Mouse (Mus musculus) limb, embryonic 13.5 days (tissue): ENCODE measurements at regions not wholly inside any gene's neighbourhood (a gene's known extent, or its start where the extent isn't known, plus 50 kb on each side); places are given as distances from the start of the nearest gene placed in this dataset.

Experiments
- ATAC-seq: fragments of 200-750 bp; cut with Nextera tagmentation; 2 replicates; pipeline ENCODE4 v1.8.0; 2017; ENCODE audit warnings: low read depth, moderate number of reproducible peaks, moderate TSS enrichment; ENCODE audit not compliant: low FRiP score
- H3K27ac ChIP-seq: fragments of 300-500 bp; sonication (generic); 2 replicates; pipeline ENCODE4 v1.5.1; 2015; ENCODE audit warnings: inconsistent platforms, mild to moderate bottlenecking, moderate library complexity
- H3K27me3 ChIP-seq: fragments of 300-500 bp; sonication (generic); 2 replicates; pipeline ENCODE4 v1.6.1; 2015; ENCODE audit warnings: mild to moderate bottlenecking, inconsistent platforms
- H3K36me3 ChIP-seq: fragments of 300-500 bp; sonication (generic); 2 replicates; pipeline ENCODE4 v1.6.1; 2015; ENCODE audit warnings: inconsistent platforms, mild to moderate bottlenecking, moderate library complexity
- H3K4me1 ChIP-seq: fragments of 300-500 bp; sonication (generic); 2 replicates; pipeline ENCODE4 v1.6.1; 2015; ENCODE audit warnings: inconsistent platforms
- H3K4me2 ChIP-seq: fragments of 300-500 bp; sonication (generic); replicated peaks from 2 replicates; pipeline ENCODE4 v1.6.1; 2015; ENCODE audit warnings: inconsistent platforms, mild to moderate bottlenecking, moderate library complexity
- H3K4me3 ChIP-seq: fragments of 300-500 bp; sonication (generic); 2 replicates; pipeline ENCODE4 v1.5.1; 2015; ENCODE audit warnings: moderate library complexity, mild to moderate bottlenecking, inconsistent platforms
- H3K9ac ChIP-seq: fragments of 300-500 bp; sonication (generic); 2 replicates; pipeline ENCODE4 v1.6.1; 2015; ENCODE audit warnings: mild to moderate bottlenecking, inconsistent platforms
- H3K9me3 ChIP-seq: fragments of 300-500 bp; sonication (generic); 2 replicates; pipeline ENCODE4 v1.6.1; 2016; ENCODE audit warnings: inconsistent platforms
- WGBS: fragments of 180-500 bp; shearing (Covaris S2); methylation state at CpG from one replicate; pipeline ENCODE4 v1.1.7; 2015; 5-methylcytosine and 5-hydroxymethylcytosine counted together

- no peak for ATAC-seq
- no peak overlapping the region for H3K9ac ChIP-seq
- no peaks in the 10 kb centered on the region for H3K36me3 ChIP-seq
- H3K27me3 ChIP-seq = 0 out of 2 replicates have a peak, but pooled peaks cover 4% of the 10 kb centered on the region
- no peak overlapping the region for H3K27ac ChIP-seq
- peak overlapping the region; percentile 50 for H3K4me2 ChIP-seq
- no peaks in the 10 kb centered on the region for H3K9me3 ChIP-seq
- H3K4me1 ChIP-seq = peaks cover 11% of the 10 kb centered on the region
- 0 out of 2 replicates have a peak overlapping the region, but pooled peaks have one; percentile 17 for H3K4me3 ChIP-seq
- 28% methylated on average over 14 of the region's 14 CpGs for WGBS
Observed at GRCm38 (mm10) chr14:46060622-46061381, 318.4 kb upstream of the Gm15217 start.

GRCm38 (mm10) chr14:46067102-46067801 lies 312.0 kb upstream of the Gm15217 start:
- Histone ChIP-seq H3K27me3 (no peaks in the 10 kb centered on the region), H3K4me1 (peaks cover 14% of the 10 kb centered on the region), H3K9me3 (no peaks in the 10 kb centered on the region), H3K27ac (peak overlapping the region; percentile 15; the same call in 1 of the 2 replicates), H3K4me2 (no peak overlapping the region), H3K4me3 (no peak overlapping the region), H3K36me3 (no peaks in the 10 kb centered on the region), H3K9ac (no peak overlapping the region)
- 62% methylated on average over 5 of the region's 5 CpGs for WGBS
- peak; percentile 66; the same call in 1 of the 2 replicates for ATAC-seq

GRCm38 (mm10) chr14:46071244-46071643 lies 308.0 kb upstream of the Gm15217 start:
- Histone ChIP-seq H3K27me3 (no peaks in the 10 kb centered on the region), H3K36me3 (no peaks in the 10 kb centered on the region), H3K4me1 (peaks cover 27% of the 10 kb centered on the region), H3K9me3 (no peaks in the 10 kb centered on the region), H3K4me2 (no peak overlapping the region), H3K9ac (no peak overlapping the region), H3K27ac (no peak overlapping the region), H3K4me3 (no peak overlapping the region)
- 82% methylated on average over 5 of the region's 5 CpGs for WGBS
- ATAC-seq = no peak

- Histone ChIP-seq H3K4me3 (no peak overlapping the region), H3K4me1 (0 out of 2 replicates have a peak, but pooled peaks cover 16% of the 10 kb centered on the region), H3K9ac (no peak overlapping the region), H3K36me3 (no peaks in the 10 kb centered on the region), H3K27me3 (no peaks in the 10 kb centered on the region), H3K27ac (no peak overlapping the region), H3K9me3 (0 out of 2 replicates have a peak, but pooled peaks cover 2% of the 10 kb centered on the region), H3K4me2 (no peak overlapping the region)
- 88% methylated on average over 2 of the region's 2 CpGs for WGBS
- ATAC-seq = no peak
Observed at GRCm38 (mm10) chr14:46076738-46077137, 302.5 kb upstream of the Gm15217 start.

GRCm38 (mm10) chr14:46077406-46078131 lies 301.6 kb upstream of the Gm15217 start:
- WGBS = 38% methylated on average over 11 of the region's 11 CpGs
- ATAC-seq = no peak
- no peak overlapping the region for H3K27ac ChIP-seq
- no peak overlapping the region for H3K9ac ChIP-seq
- no peaks in the 10 kb centered on the region for H3K27me3 ChIP-seq
- no peak overlapping the region for H3K4me3 ChIP-seq
- H3K9me3 ChIP-seq = 0 out of 2 replicates have a peak, but pooled peaks cover 2% of the 10 kb centered on the region
- no peak overlapping the region for H3K4me2 ChIP-seq
- H3K36me3 ChIP-seq = no peaks in the 10 kb centered on the region
- 0 out of 2 replicates have a peak, but pooled peaks cover 16% of the 10 kb centered on the region for H3K4me1 ChIP-seq

- Histone ChIP-seq H3K27me3 (no peaks in the 10 kb centered on the region), H3K36me3 (no peaks in the 10 kb centered on the region), H3K9ac (no peak overlapping the region), H3K4me2 (no peak overlapping the region), H3K4me3 (no peak overlapping the region), H3K27ac (no peak overlapping the region), H3K4me1 (no peaks in the 10 kb centered on the region), H3K9me3 (no peaks in the 10 kb centered on the region)
- ATAC-seq = no peak
- 85% methylated on average over 5 of the region's 5 CpGs for WGBS
Observed at GRCm38 (mm10) chr14:46082646-46083045, 296.6 kb upstream of the Gm15217 start.

GRCm38 (mm10) chr14:46088968-46089691 lies 290.1 kb upstream of the Gm15217 start:
- Histone ChIP-seq H3K9me3 (no peaks in the 10 kb centered on the region), H3K27ac (no peak overlapping the region), H3K4me2 (no peak overlapping the region), H3K4me3 (no peak overlapping the region), H3K9ac (no peak overlapping the region), H3K36me3 (no peaks in the 10 kb centered on the region), H3K27me3 (no peaks in the 10 kb centered on the region), H3K4me1 (no peaks in the 10 kb centered on the region)
- 60% methylated on average over 12 of the region's 12 CpGs for WGBS
- ATAC-seq = peak; percentile 71; the same call in 1 of the 2 replicates

GRCm38 (mm10) chr14:46115950-46116349 lies 263.3 kb upstream of the Gm15217 start:
- Histone ChIP-seq H3K9me3 (no peaks in the 10 kb centered on the region), H3K9ac (no peak overlapping the region), H3K36me3 (no peaks in the 10 kb centered on the region), H3K27ac (no peak overlapping the region), H3K27me3 (no peaks in the 10 kb centered on the region), H3K4me3 (no peak overlapping the region), H3K4me2 (no peak overlapping the region), H3K4me1 (no peaks in the 10 kb centered on the region)
- no peak for ATAC-seq
- WGBS = 54% methylated on average over 3 of the region's 3 CpGs

- H3K9me3 ChIP-seq = no peaks in the 10 kb centered on the region
- H3K4me3 ChIP-seq = no peak overlapping the region
- no peaks in the 10 kb centered on the region for H3K4me1 ChIP-seq
- ATAC-seq = no peak
- no peaks in the 10 kb centered on the region for H3K36me3 ChIP-seq
- 96% methylated on average over 1 of the region's 1 CpGs for WGBS
- H3K4me2 ChIP-seq = no peak overlapping the region
- no peak overlapping the region for H3K9ac ChIP-seq
- no peak overlapping the region for H3K27ac ChIP-seq
- H3K27me3 ChIP-seq = no peaks in the 10 kb centered on the region
Observed at GRCm38 (mm10) chr14:46126541-46126940, 252.7 kb upstream of the Gm15217 start.

GRCm38 (mm10) chr14:46129762-46130161 lies 249.5 kb upstream of the Gm15217 start:
- Histone ChIP-seq H3K4me2 (no peak overlapping the region), H3K4me3 (no peak overlapping the region), H3K27me3 (no peaks in the 10 kb centered on the region), H3K4me1 (no peaks in the 10 kb centered on the region), H3K27ac (no peak overlapping the region), H3K36me3 (no peaks in the 10 kb centered on the region), H3K9me3 (no peaks in the 10 kb centered on the region), H3K9ac (no peak overlapping the region)
- WGBS = 75% methylated on average over 3 of the region's 3 CpGs
- no peak for ATAC-seq

GRCm38 (mm10) chr14:46144175-46144574 lies 235.0 kb upstream of the Gm15217 start:
- Histone ChIP-seq H3K36me3 (no peaks in the 10 kb centered on the region), H3K27ac (no peak overlapping the region), H3K4me1 (peaks cover 14% of the 10 kb centered on the region), H3K4me2 (no peak overlapping the region), H3K4me3 (no peak overlapping the region), H3K27me3 (no peaks in the 10 kb centered on the region), H3K9me3 (no peaks in the 10 kb centered on the region), H3K9ac (no peak overlapping the region)
- 51% methylated on average over 4 of the region's 4 CpGs for WGBS
- ATAC-seq = no peak
